Mouse (Mus musculus) adrenal gland, adult 10 weeks (tissue): Measurements from ENCODE around the gene Bok. TPM values are rescaled to one million over a fixed set of nuclear protein-coding genes. Genes with fewer than 3 reads are reported as not detected.

Source experiments
- polyA plus RNA-seq: library from polyadenylated mRNA; stranded (reverse); fragments of 350-450 nt; fragmentation: Illumina TruSeq; extraction: RNeasy Lipid Tissue Mini Kit (QIAGEN cat#74804); gene quantifications from one replicate; pipeline ENCODE4 v1.2.3, GENCODE M21; 2014; ENCODE audit warnings: low read depth, low replicate concordance

The Bok gene
- polyA plus RNA-seq = 0.82 TPM

DNA sequence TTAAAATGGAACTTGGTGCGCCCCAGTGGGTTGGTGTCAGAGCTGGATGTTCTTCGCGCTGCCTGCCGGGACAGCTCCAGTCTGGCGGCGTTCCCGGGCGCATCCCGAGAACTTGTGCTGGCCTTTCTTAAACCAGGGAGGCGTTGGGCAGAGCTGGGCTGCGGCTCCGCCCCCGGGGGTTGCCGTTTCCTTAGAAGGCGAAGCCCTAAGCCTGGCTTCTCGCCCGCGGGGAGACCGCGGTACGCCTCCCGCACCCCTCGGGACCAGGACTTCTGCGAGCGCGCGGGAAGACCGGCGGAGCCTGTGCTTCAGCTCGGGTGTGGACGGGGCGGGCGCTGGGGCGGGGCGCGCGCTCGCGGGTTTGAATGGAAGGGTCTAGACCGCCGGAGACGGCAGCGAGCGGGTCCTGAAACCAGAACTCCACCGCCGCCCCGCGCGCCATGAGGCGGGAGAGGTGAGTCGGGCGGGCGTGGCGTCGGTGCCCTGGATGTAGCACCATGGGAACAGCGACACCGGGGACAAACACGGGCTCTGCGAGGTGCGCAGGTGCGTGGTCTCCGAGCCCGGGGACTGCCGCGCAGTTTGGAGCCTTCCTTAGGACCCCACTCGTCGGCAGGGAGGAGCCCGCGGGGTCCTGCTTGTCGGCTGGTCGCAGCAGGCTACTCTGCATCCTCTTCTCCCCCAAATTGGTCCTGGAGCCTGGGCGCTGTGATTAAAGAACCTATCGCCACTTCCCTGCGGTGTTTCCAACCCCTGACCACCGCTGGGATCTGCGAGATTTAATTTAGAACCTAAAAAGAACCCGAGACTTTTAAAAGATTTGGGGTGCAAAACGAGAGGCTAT lies at the start of gene Bok:
Bok (plus strand) TSS at position 260 of the 844 bp plus-strand sequence.

DNA sequence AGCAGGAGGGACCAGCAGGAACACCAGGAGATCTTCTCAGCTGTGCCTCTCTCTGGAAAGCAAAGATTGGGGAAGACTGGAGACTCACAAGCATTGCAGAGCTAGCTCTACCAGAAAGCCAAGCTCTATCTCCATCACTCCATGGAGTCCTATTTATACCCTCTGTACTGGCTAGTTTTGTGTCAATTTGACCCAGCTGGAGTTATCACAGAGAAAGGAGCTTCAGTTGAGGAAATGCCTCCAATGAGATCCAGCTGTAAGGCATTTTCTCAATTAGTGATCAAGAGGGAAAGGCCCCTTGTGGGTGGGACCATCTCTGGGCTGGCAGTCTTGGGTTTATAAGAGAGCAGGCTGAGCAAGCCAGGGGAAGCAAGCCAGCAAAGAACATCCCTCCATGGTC lies 26.9 kb upstream of the Bok start, which contains the start of gene Stk25:
Stk25 (minus strand) TSS at position 101 of the 400 bp plus-strand sequence.

Other genes with a start within 250 kb of the Bok start
- 203 TPM for gene Hdlbp, start 206.8 kb upstream of the Bok start, polyA plus RNA-seq
- gene Farp2, start 173.6 kb upstream of the Bok start, polyA plus RNA-seq = 10.0 TPM
- 11.4 TPM for gene Stk25, start 27.0 kb upstream of the Bok start, polyA plus RNA-seq
- gene Atg4b, start 65.8 kb downstream of the Bok start, polyA plus RNA-seq = 54.8 TPM
- gene Thap4, start 69.2 kb downstream of the Bok start, polyA plus RNA-seq = 7.8 TPM
- 41.7 TPM for gene Dtymk, start 116.3 kb downstream of the Bok start, polyA plus RNA-seq
- gene Ing5, start 118.3 kb downstream of the Bok start, polyA plus RNA-seq = 12.3 TPM
- 36.9 TPM for gene D2hgdh, start 139.2 kb downstream of the Bok start, polyA plus RNA-seq
- gene Gal3st2, start 175.6 kb downstream of the Bok start, polyA plus RNA-seq = not detected
- gene Gal3st2b, start 232.7 kb downstream of the Bok start, polyA plus RNA-seq = not detected